Mouse (Mus musculus) liver, embryonic 12.5 days (tissue): ENCODE results near the gene Fpgs. TPM values are rescaled to one million over a fixed set of nuclear protein-coding genes. Genes with fewer than 3 reads are reported as not detected.

Experiments
- ATAC-seq: fragments of 200-750 bp; cut with Nextera tagmentation; 2 replicates; pipeline ENCODE4 v1.8.0; 2017; ENCODE audit warnings: moderate number of reproducible peaks, mild to moderate bottlenecking, moderate library complexity
- H3K27ac ChIP-seq: fragments of 300-500 bp; sonication (generic); 2 replicates; pipeline ENCODE4 v1.5.1; 2016; ENCODE audit warnings: mild to moderate bottlenecking
- H3K27me3 ChIP-seq: fragments of 300-500 bp; sonication (generic); replicated peaks from 2 replicates; pipeline ENCODE4 v1.6.1; 2016; ENCODE audit warnings: mild to moderate bottlenecking, moderate library complexity
- H3K36me3 ChIP-seq: fragments of 300-500 bp; sonication (generic); 2 replicates; pipeline ENCODE4 v1.6.1; 2016; ENCODE audit warnings: mild to moderate bottlenecking, moderate library complexity
- H3K4me1 ChIP-seq: fragments of 300-500 bp; sonication (generic); 2 replicates; pipeline ENCODE4 v1.6.1; 2016
- H3K4me2 ChIP-seq: fragments of 300-500 bp; sonication (generic); 2 replicates; pipeline ENCODE4 v1.6.1; 2016; ENCODE audit warnings: mild to moderate bottlenecking, moderate library complexity
- H3K4me3 ChIP-seq: fragments of 300-500 bp; sonication (generic); 2 replicates; pipeline ENCODE4 v1.5.1; 2016; ENCODE audit warnings: mild to moderate bottlenecking, moderate library complexity
- H3K9ac ChIP-seq: fragments of 300-500 bp; sonication (generic); 2 replicates; pipeline ENCODE4 v1.6.1; 2016; ENCODE audit warnings: mild to moderate bottlenecking, moderate library complexity
- H3K9me3 ChIP-seq: fragments of 300-500 bp; sonication (generic); replicated peaks from 2 replicates; pipeline ENCODE4 v1.6.1; 2016; ENCODE audit warnings: mild to moderate bottlenecking, moderate library complexity
- WGBS: fragments of 180-500 bp; shearing (Covaris S2); methylation state at CpG from one replicate; pipeline ENCODE4 v1.1.7; 2016; ENCODE audit not compliant: insufficient replicate concordance; 5-methylcytosine and 5-hydroxymethylcytosine counted together
- polyA plus RNA-seq: library from polyadenylated mRNA; unstranded; fragments of >200 nt; fragmentation: Nextera tagmentation; extraction: Ambion mirVana; gene quantifications from 2 replicates; pipeline ENCODE4 v1.2.1, GENCODE M21; 2016

Gene Fpgs
- polyA plus RNA-seq, 1 experiment from 2014 or later, result 35.8 TPM

GRCm38 (mm10) chr2:32722581-32722980 is 18.6 kb upstream of the Fpgs start:
- H3K4me1 ChIP-seq, result peaks cover 36% of the 10 kb centered on the region
- ATAC-seq, result no peak
- no peaks in the 10 kb centered on the region for H3K9me3 ChIP-seq
- peak overlapping the region; percentile 48 for H3K4me2 ChIP-seq
- no peaks in the 10 kb centered on the region for H3K27me3 ChIP-seq
- H3K4me3 ChIP-seq, result no peak overlapping the region
- peaks cover 10% of the 10 kb centered on the region; the same call in 1 of the 2 replicates for H3K36me3 ChIP-seq
- H3K27ac ChIP-seq, result peak overlapping the region; percentile 33; the same call in 1 of the 2 replicates
- 64% methylated on average over 3 of the region's 3 CpGs for WGBS
- H3K9ac ChIP-seq, result no peak overlapping the region

GRCm38 (mm10) chr2:32722046-32722445 is 18.1 kb upstream of the Fpgs start:
- no peak for ATAC-seq
- WGBS, result 19% methylated on average over 6 of the region's 6 CpGs
- H3K4me3 ChIP-seq, result peak overlapping the region; percentile 26
- peak overlapping the region; percentile 48 for H3K4me2 ChIP-seq
- H3K27ac ChIP-seq, result peak overlapping the region; percentile 33; the same call in 1 of the 2 replicates
- peaks cover 31% of the 10 kb centered on the region for H3K4me1 ChIP-seq
- H3K36me3 ChIP-seq, result peaks cover 10% of the 10 kb centered on the region; the same call in 1 of the 2 replicates
- 0 out of 2 replicates have a peak overlapping the region, but pooled peaks have one; percentile 33 for H3K9ac ChIP-seq
- no peaks in the 10 kb centered on the region for H3K9me3 ChIP-seq
- H3K27me3 ChIP-seq, result no peaks in the 10 kb centered on the region

- no peaks in the 10 kb centered on the region for H3K9me3 ChIP-seq
- peak within 1 kb of the TSS; percentile 33; the same call in 1 of the 2 replicates for H3K9ac ChIP-seq
- WGBS, result 14% methylated on average over 8 of the region's 8 CpGs
- peaks cover 29% of the 10 kb centered on the region for H3K4me1 ChIP-seq
- H3K27ac ChIP-seq, result 0 out of 2 replicates have a peak within 1 kb of the TSS, but pooled peaks have one; percentile 2
- 0 out of 2 replicates have a peak, but pooled peaks have one; percentile 27 for ATAC-seq
- no peaks in the 10 kb centered on the region for H3K27me3 ChIP-seq
- H3K4me2 ChIP-seq, result peak within 1 kb of the TSS; percentile 48
- peak within 1 kb of the TSS; percentile 26 for H3K4me3 ChIP-seq
- peaks cover 10% of the 10 kb centered on the region; the same call in 1 of the 2 replicates for H3K36me3 ChIP-seq
Observed at GRCm38 (mm10) chr2:32720681-32721229, 16.8 kb upstream of the Fpgs start, which contains the start of gene Sh2d3c. Gene Sh2d3c (plus strand): TSS chr2:32721055.

- Histone ChIP-seq H3K27ac (no peak overlapping the region), H3K36me3 (0 out of 2 replicates have a peak, but pooled peaks cover 3% of the 10 kb centered on the region), H3K9me3 (no peaks in the 10 kb centered on the region), H3K9ac (no peak overlapping the region), H3K4me2 (0 out of 2 replicates have a peak overlapping the region, but pooled peaks have one; percentile 48), H3K4me3 (no peak overlapping the region), H3K27me3 (no peaks in the 10 kb centered on the region), H3K4me1 (peaks cover 33% of the 10 kb centered on the region)
- 83% methylated on average over 3 of the region's 3 CpGs for WGBS
- ATAC-seq, result no peak
Observed at GRCm38 (mm10) chr2:32720053-32720452, 16.1 kb upstream of the Fpgs start.

- Histone ChIP-seq H3K36me3 (no peaks in the 10 kb centered on the region), H3K4me1 (peaks cover 46% of the 10 kb centered on the region), H3K4me2 (no peak overlapping the region), H3K27me3 (no peaks in the 10 kb centered on the region), H3K27ac (no peak overlapping the region), H3K9me3 (no peaks in the 10 kb centered on the region), H3K9ac (no peak overlapping the region), H3K4me3 (no peak overlapping the region)
- 55% methylated on average over 9 of the region's 9 CpGs for WGBS
- no peak for ATAC-seq
Observed at GRCm38 (mm10) chr2:32718761-32719160, 14.8 kb upstream of the Fpgs start.

- no peak for ATAC-seq
- Histone ChIP-seq H3K4me1 (peaks cover 41% of the 10 kb centered on the region), H3K9me3 (no peaks in the 10 kb centered on the region), H3K27me3 (no peaks in the 10 kb centered on the region), H3K27ac (peak overlapping the region; percentile 93), H3K4me3 (no peak overlapping the region), H3K9ac (peak overlapping the region; percentile 12; the same call in 1 of the 2 replicates), H3K4me2 (peak overlapping the region; percentile 9; the same call in 1 of the 2 replicates), H3K36me3 (peaks cover 17% of the 10 kb centered on the region)
- WGBS, result 12% methylated on average over 4 of the region's 4 CpGs
Observed at GRCm38 (mm10) chr2:32714987-32715425, 11.1 kb upstream of the Fpgs start.

- Histone ChIP-seq H3K4me3 (peak overlapping the region; percentile 93), H3K9ac (peak overlapping the region; percentile 90), H3K27me3 (no peaks in the 10 kb centered on the region), H3K9me3 (no peaks in the 10 kb centered on the region), H3K4me1 (peaks cover 42% of the 10 kb centered on the region), H3K4me2 (peak overlapping the region; percentile 83), H3K36me3 (peaks cover 24% of the 10 kb centered on the region), H3K27ac (peak overlapping the region; percentile 93)
- WGBS, result 32% methylated on average over 11 of the region's 11 CpGs
- no peak for ATAC-seq
Observed at GRCm38 (mm10) chr2:32714117-32714986, 10.4 kb upstream of the Fpgs start.

GRCm38 (mm10) chr2:32712934-32713817 is 9.2 kb upstream of the Fpgs start, which contains the start of gene Cdk9:
Gene Cdk9 (minus strand): TSS chr2:32713076.
- H3K4me1 ChIP-seq, result peaks cover 45% of the 10 kb centered on the region
- 1% methylated on average over 36 of the region's 79 CpGs for WGBS
- no peaks in the 10 kb centered on the region for H3K9me3 ChIP-seq
- peak; percentile 82 for ATAC-seq
- peaks cover 36% of the 10 kb centered on the region for H3K36me3 ChIP-seq
- no peaks in the 10 kb centered on the region for H3K27me3 ChIP-seq
- H3K4me2 ChIP-seq, result peak within 1 kb of the TSS; percentile 83
- peak within 1 kb of the TSS; percentile 90 for H3K9ac ChIP-seq
- peak within 1 kb of the TSS; percentile 93 for H3K27ac ChIP-seq
- H3K4me3 ChIP-seq, result peak within 1 kb of the TSS; percentile 93

- H3K4me1 ChIP-seq, result peaks cover 45% of the 10 kb centered on the region
- ATAC-seq, result peak; percentile 88
- H3K27ac ChIP-seq, result peak overlapping the region; percentile 93
- under 1% methylated on average over 26 of the region's 44 CpGs for WGBS
- peak overlapping the region; percentile 83 for H3K4me2 ChIP-seq
- H3K27me3 ChIP-seq, result no peaks in the 10 kb centered on the region
- peaks cover 42% of the 10 kb centered on the region for H3K36me3 ChIP-seq
- peak overlapping the region; percentile 93 for H3K4me3 ChIP-seq
- no peaks in the 10 kb centered on the region for H3K9me3 ChIP-seq
- peak overlapping the region; percentile 90 for H3K9ac ChIP-seq
Observed at GRCm38 (mm10) chr2:32712586-32712933, 8.6 kb upstream of the Fpgs start.

- Histone ChIP-seq H3K9ac (peak overlapping the region; percentile 90), H3K9me3 (no peaks in the 10 kb centered on the region), H3K36me3 (peaks cover 46% of the 10 kb centered on the region), H3K4me3 (peak overlapping the region; percentile 93), H3K27ac (peak overlapping the region; percentile 93), H3K4me1 (peaks cover 45% of the 10 kb centered on the region), H3K27me3 (no peaks in the 10 kb centered on the region), H3K4me2 (peak overlapping the region; percentile 83)
- ATAC-seq, result peak; percentile 76
- under 1% methylated on average over 41 of the region's 41 CpGs for WGBS
Observed at GRCm38 (mm10) chr2:32712108-32712551, 8.2 kb upstream of the Fpgs start.
